Mouse (Mus musculus): ENCODE measurements at regions not wholly inside any gene's neighbourhood (a gene's known extent, or its start where the extent isn't known, plus 50 kb on each side); places are given as distances from the start of the nearest gene placed in this dataset.

GRCm38 (mm10) chr14:87348825-87349224 is 67.6 kb upstream of the Tdrd3 start:
- no peak overlapping the region for H3K27ac ChIP-seq (ENCODE audit: insufficient read depth, low read depth, low read length, poor library complexity, severe bottlenecking)
- no peak overlapping the region for H3K4me3 ChIP-seq (ENCODE audit: insufficient read depth in 1 of 2, low read depth in 1 of 2, low read length in 2 of 2, poor library complexity in 1 of 2, severe bottlenecking in 1 of 2)
- in situ Hi-C loops (cut with MboI; ENCODE audit: low sequenced_read_pairs in 2 of 2, unreplicated experiment in 2 of 2), result no loop called here

GRCm38 (mm10) chr14:87365793-87366192 is 50.6 kb upstream of the Tdrd3 start:
- Histone ChIP-seq H3K27ac (ENCODE audit: insufficient read depth, low read depth, low read length, poor library complexity, severe bottlenecking) (no peak overlapping the region), H3K9ac (ENCODE audit: insufficient read depth, low read depth, low read length, poor library complexity, severe bottlenecking) (no peak overlapping the region), H3K4me3 (ENCODE audit: insufficient read depth in 1 of 2, low read depth in 1 of 2, low read length in 2 of 2, poor library complexity in 1 of 2, severe bottlenecking in 1 of 2) (no peak overlapping the region), H3K36me3 (ENCODE audit: control insufficient read depth, insufficient read depth, low read length, poor library complexity, severe bottlenecking) (no peaks in the 10 kb centered on the region), H3K9me3 (ENCODE audit: control insufficient read depth, insufficient read depth, low read depth, low read length) (no peaks in the 10 kb centered on the region), H3K4me1 (ENCODE audit: control insufficient read depth in 2 of 2, insufficient read depth in 2 of 2, low read length in 2 of 2, poor library complexity in 1 of 2) (no peaks in the 10 kb centered on the region)
- in situ Hi-C loops (cut with MboI; ENCODE audit: low sequenced_read_pairs in 2 of 2, unreplicated experiment in 2 of 2), result loop anchor here in 1 of 2 experiments (25.0 kb wide), 1 partner anchor 97 kb away; no protein-coding TSS in a partner anchor
- TF ChIP-seq CHD2 (IDR thresholded peaks at IDR 0.05; ENCODE audit: low read depth, low read length) (no peak), ZC3H11A (IDR thresholded peaks at IDR 0.05; ENCODE audit: borderline replicate concordance, low read depth, low read length) (no peak), MAFK (IDR thresholded peaks at IDR 0.05; ENCODE audit: insufficient read depth, low read depth, low read length) (no peak), HCFC1 (IDR thresholded peaks at IDR 0.05; ENCODE audit: borderline replicate concordance, insufficient read depth, low read length) (no peak)
- no peak for DNase-seq (ENCODE audit: low read depth, low spot score)

More at GRCm38 (mm10) chr14:87348825-87349224, 67.6 kb upstream of the Tdrd3 start:
- Histone ChIP-seq H3K36me3 (ENCODE audit: control insufficient read depth, insufficient read depth, low read length, poor library complexity, severe bottlenecking) (no peaks in the 10 kb centered on the region), H3K4me1 (ENCODE audit: control insufficient read depth in 2 of 2, insufficient read depth in 2 of 2, low read length in 2 of 2, poor library complexity in 1 of 2) (no peaks in the 10 kb centered on the region), H3K9me3 (ENCODE audit: control insufficient read depth, insufficient read depth, low read depth, low read length) (no peaks in the 10 kb centered on the region), H3K9ac (ENCODE audit: insufficient read depth, low read depth, low read length, poor library complexity, severe bottlenecking) (no peak overlapping the region)
- no peak for TF ChIP-seq HCFC1 (IDR thresholded peaks at IDR 0.05; ENCODE audit: borderline replicate concordance, insufficient read depth, low read length)
- TF ChIP-seq MAFK (IDR thresholded peaks at IDR 0.05; ENCODE audit: insufficient read depth, low read depth, low read length), result no peak
- no peak for TF ChIP-seq ZC3H11A (IDR thresholded peaks at IDR 0.05; ENCODE audit: borderline replicate concordance, low read depth, low read length)
- no peak for TF ChIP-seq ZNF384 (IDR thresholded peaks at IDR 0.05; ENCODE audit: low read depth, low read length)
- TF ChIP-seq CHD2 (IDR thresholded peaks at IDR 0.05; ENCODE audit: low read depth, low read length), result no peak
- no peak for DNase-seq (ENCODE audit: low read depth, low spot score)
